Mouse (Mus musculus) intestine, embryonic 16.5 days (tissue): ENCODE results near the gene Rfx8. TPM values are rescaled to one million over a fixed set of nuclear protein-coding genes. Genes with fewer than 3 reads are reported as not detected.
A peak's percentile ranks its signal among the peaks of the same experiment; 100 is the strongest.

Source experiments
- ATAC-seq: fragments of 200-750 bp; cut with Nextera tagmentation; 2 replicates; pipeline ENCODE4 v1.8.0; 2017; ENCODE audit warnings: moderate TSS enrichment, moderate library complexity
- H3K27ac ChIP-seq: fragments of 300-500 bp; sonication (generic); 2 replicates; pipeline ENCODE4 v1.5.1; 2014; ENCODE audit warnings: mild to moderate bottlenecking, low read length
- H3K27me3 ChIP-seq: fragments of 300-500 bp; sonication (generic); replicated peaks from 2 replicates; pipeline ENCODE4 v1.6.1; 2014; ENCODE audit warnings: low read length, control low read depth, mixed read lengths; ENCODE audit not compliant: control insufficient read depth, insufficient read depth
- H3K36me3 ChIP-seq: fragments of 300-500 bp; sonication (generic); 2 replicates; pipeline ENCODE4 v1.6.1; 2014; ENCODE audit warnings: low read length, control low read depth; ENCODE audit not compliant: control insufficient read depth, insufficient read depth
- H3K4me1 ChIP-seq: fragments of 300-500 bp; sonication (generic); 2 replicates; pipeline ENCODE4 v1.6.1; 2014; ENCODE audit warnings: low read length, control low read depth, mixed read lengths; ENCODE audit not compliant: control insufficient read depth, insufficient read depth
- H3K4me2 ChIP-seq: fragments of 300-500 bp; sonication (generic); 2 replicates; pipeline ENCODE4 v1.6.1; 2014; ENCODE audit warnings: low read depth, low read length, control low read depth
- H3K4me3 ChIP-seq: fragments of 300-500 bp; sonication (generic); 2 replicates; pipeline ENCODE4 v1.5.1; 2014; ENCODE audit warnings: mild to moderate bottlenecking, low read length
- H3K9ac ChIP-seq: fragments of 300-500 bp; sonication (generic); 2 replicates; pipeline ENCODE4 v1.6.1; 2014; ENCODE audit warnings: low read depth, low read length
- H3K9me3 ChIP-seq: fragments of 300-500 bp; sonication (generic); 2 replicates; pipeline ENCODE4 v1.6.1; 2016; ENCODE audit warnings: low read length, control low read depth; ENCODE audit not compliant: control insufficient read depth
- WGBS: fragments of 180-500 bp; shearing (Covaris S2); extraction: QIAGEN DNeasy Blood & Tissue Kit; methylation state at CpG from one replicate; pipeline ENCODE4 v1.1.7; 2014; 5-methylcytosine and 5-hydroxymethylcytosine counted together
- polyA plus RNA-seq: library from polyadenylated mRNA; unstranded; fragments of >200 nt; fragmentation: Nextera tagmentation; extraction: Ambion mirVana; gene quantifications from 2 replicates; pipeline ENCODE4 v1.2.1, GENCODE M21; 2015

Rfx8 gene
- polyA plus RNA-seq, 1 experiment from 2014 or later, result 0.18 TPM

GRCm38 (mm10) chr1:39758244-39758643 lies 37.4 kb upstream of the Rfx8 start:
- H3K9me3 ChIP-seq, result no peaks in the 10 kb centered on the region
- ATAC-seq, result no peak
- H3K4me3 ChIP-seq, result no peak overlapping the region
- H3K9ac ChIP-seq, result no peak overlapping the region
- H3K4me2 ChIP-seq, result no peak overlapping the region
- peaks cover 27% of the 10 kb centered on the region for H3K4me1 ChIP-seq
- no peaks in the 10 kb centered on the region for H3K36me3 ChIP-seq
- H3K27me3 ChIP-seq, result no peaks in the 10 kb centered on the region
- WGBS, result 68% methylated on average over 9 of the region's 9 CpGs
- H3K27ac ChIP-seq, result no peak overlapping the region

- H3K4me2 ChIP-seq, result no peak overlapping the region
- no peaks in the 10 kb centered on the region for H3K9me3 ChIP-seq
- no peak for ATAC-seq
- no peaks in the 10 kb centered on the region for H3K36me3 ChIP-seq
- no peak overlapping the region for H3K9ac ChIP-seq
- 83% methylated on average over 11 of the region's 11 CpGs for WGBS
- H3K4me3 ChIP-seq, result no peak overlapping the region
- H3K4me1 ChIP-seq, result peaks cover 24% of the 10 kb centered on the region
- H3K27ac ChIP-seq, result no peak overlapping the region
- H3K27me3 ChIP-seq, result no peaks in the 10 kb centered on the region
These were observed 36.2 kb upstream of the Rfx8 start for GRCm38 (mm10) chr1:39756952-39757351.

- H3K4me2 ChIP-seq, result no peak overlapping the region
- no peak overlapping the region for H3K4me3 ChIP-seq
- H3K9me3 ChIP-seq, result no peaks in the 10 kb centered on the region
- no peak overlapping the region for H3K27ac ChIP-seq
- no peaks in the 10 kb centered on the region for H3K27me3 ChIP-seq
- peaks cover 16% of the 10 kb centered on the region for H3K4me1 ChIP-seq
- ATAC-seq, result no peak
- 63% methylated on average over 13 of the region's 13 CpGs for WGBS
- H3K9ac ChIP-seq, result no peak overlapping the region
- no peaks in the 10 kb centered on the region for H3K36me3 ChIP-seq
These were observed 33.6 kb upstream of the Rfx8 start for GRCm38 (mm10) chr1:39754224-39754957.

- H3K36me3 ChIP-seq, result no peaks in the 10 kb centered on the region
- 85% methylated on average over 6 of the region's 6 CpGs for WGBS
- no peak for ATAC-seq
These were observed 30.7 kb upstream of the Rfx8 start for GRCm38 (mm10) chr1:39751537-39751936.

GRCm38 (mm10) chr1:39749664-39750063 lies 28.9 kb upstream of the Rfx8 start:
- peak; percentile 78 for ATAC-seq
- no peak overlapping the region for H3K9ac ChIP-seq
- peak overlapping the region; percentile 49 for H3K27ac ChIP-seq

More at GRCm38 (mm10) chr1:39751537-39751936, 30.7 kb upstream of the Rfx8 start:
- no peaks in the 10 kb centered on the region for H3K27me3 ChIP-seq
- H3K9ac ChIP-seq, result no peak overlapping the region
- no peak overlapping the region for H3K4me2 ChIP-seq
- no peak overlapping the region for H3K27ac ChIP-seq
- no peaks in the 10 kb centered on the region for H3K9me3 ChIP-seq
- no peak overlapping the region for H3K4me3 ChIP-seq
- peaks cover 18% of the 10 kb centered on the region for H3K4me1 ChIP-seq

GRCm38 (mm10) chr1:39749214-39749613 lies 28.4 kb upstream of the Rfx8 start:
- ATAC-seq, result peak; percentile 88
- peaks cover 22% of the 10 kb centered on the region for H3K4me1 ChIP-seq
- peak overlapping the region; percentile 49 for H3K27ac ChIP-seq
- no peak overlapping the region for H3K4me3 ChIP-seq
- no peaks in the 10 kb centered on the region for H3K36me3 ChIP-seq
- H3K9ac ChIP-seq, result no peak overlapping the region
- H3K9me3 ChIP-seq, result no peaks in the 10 kb centered on the region
- H3K27me3 ChIP-seq, result no peaks in the 10 kb centered on the region
- H3K4me2 ChIP-seq, result no peak overlapping the region
- 23% methylated on average over 1 of the region's 1 CpGs for WGBS

More at GRCm38 (mm10) chr1:39749664-39750063, 28.9 kb upstream of the Rfx8 start:
- Histone ChIP-seq H3K36me3 (no peaks in the 10 kb centered on the region), H3K4me2 (no peak overlapping the region), H3K4me3 (no peak overlapping the region), H3K9me3 (no peaks in the 10 kb centered on the region), H3K27me3 (no peaks in the 10 kb centered on the region), H3K4me1 (peaks cover 22% of the 10 kb centered on the region)
- whole genome bisulfite sequencing, result 15% methylated on average over 3 of the region's 3 CpGs

GRCm38 (mm10) chr1:39748666-39749065 lies 27.9 kb upstream of the Rfx8 start:
- Histone ChIP-seq H3K36me3 (no peaks in the 10 kb centered on the region), H3K4me1 (peaks cover 22% of the 10 kb centered on the region), H3K4me2 (no peak overlapping the region), H3K27me3 (no peaks in the 10 kb centered on the region), H3K4me3 (no peak overlapping the region), H3K27ac (0 out of 2 replicates have a peak overlapping the region, but pooled peaks have one; percentile 26), H3K9me3 (no peaks in the 10 kb centered on the region), H3K9ac (no peak overlapping the region)
- peak; percentile 41 for ATAC-seq
- WGBS, result 51% methylated on average over 6 of the region's 6 CpGs

- Histone ChIP-seq H3K9me3 (no peaks in the 10 kb centered on the region), H3K4me1 (peaks cover 22% of the 10 kb centered on the region), H3K36me3 (no peaks in the 10 kb centered on the region), H3K27ac (no peak overlapping the region), H3K4me3 (no peak overlapping the region), H3K27me3 (no peaks in the 10 kb centered on the region), H3K9ac (no peak overlapping the region), H3K4me2 (no peak overlapping the region)
- WGBS, result 37% methylated on average over 7 of the region's 7 CpGs
- ATAC-seq, result no peak
These were observed 25.7 kb upstream of the Rfx8 start for GRCm38 (mm10) chr1:39746464-39746863.

GRCm38 (mm10) chr1:39740948-39741347 lies 20.2 kb upstream of the Rfx8 start:
- H3K4me1 ChIP-seq, result 0 out of 2 replicates have a peak, but pooled peaks cover 4% of the 10 kb centered on the region
- no peaks in the 10 kb centered on the region for H3K27me3 ChIP-seq
- H3K9ac ChIP-seq, result no peak overlapping the region
- WGBS, result 69% methylated on average over 7 of the region's 7 CpGs
- H3K4me2 ChIP-seq, result no peak overlapping the region
- no peaks in the 10 kb centered on the region for H3K9me3 ChIP-seq
- no peak overlapping the region for H3K27ac ChIP-seq
- H3K36me3 ChIP-seq, result no peaks in the 10 kb centered on the region
- no peak overlapping the region for H3K4me3 ChIP-seq
- ATAC-seq, result no peak
